ENCODE assay signal across 8 mouse cellular contexts in the genomic region with DNA sequence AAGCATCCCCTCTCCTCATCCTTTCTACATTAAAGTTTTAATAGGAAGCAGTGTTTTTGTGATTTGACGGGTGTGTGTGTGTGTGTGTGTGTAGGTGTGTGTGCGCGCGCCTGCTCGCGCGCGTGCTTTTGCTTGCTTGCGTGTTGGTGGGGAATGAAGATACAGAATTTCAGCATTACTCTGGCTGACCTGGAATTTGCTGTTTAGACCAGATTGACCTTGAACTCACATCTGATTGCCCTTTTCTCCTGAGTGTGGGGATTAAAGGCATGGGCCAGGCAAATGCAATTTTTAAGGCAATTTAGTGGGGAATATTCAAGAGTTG. TPM values are rescaled to one million over a fixed set of nuclear protein-coding genes. Genes with fewer than 3 reads are reported as not detected.
DNase-seq lines count a peak whose midpoint lies in the region; ATAC-seq and TF ChIP-seq lines count a peak whose summit lies in the region.

No protein-coding gene starts in this region.

- H3K4me3 ChIP-seq in heart, embryonic 12.5 days, result peak overlapping the region; percentile 88
- peak overlapping the region; percentile 95 for H3K4me3 ChIP-seq in E14TG2a.4 (replicated peaks; ENCODE audit: low read length)
- peak overlapping the region; percentile 67 for H3K4me3 ChIP-seq in forebrain, embryonic 14.5 days (ENCODE audit: low read depth, low read length)
- peak overlapping the region; percentile 98 for H3K4me3 ChIP-seq in liver, embryonic 16.5 days (ENCODE audit: low read depth, low read length)

- H3K4me1 ChIP-seq in heart, embryonic 12.5 days (replicated peaks), result peaks cover 9% of the 10 kb centered on the region
- peaks cover 20% of the 10 kb centered on the region for H3K4me1 ChIP-seq in E14TG2a.4 (replicated peaks; ENCODE audit: low read depth, low read length)
- no peaks in the 10 kb centered on the region for H3K4me1 ChIP-seq in forebrain, embryonic 14.5 days (ENCODE audit: control insufficient read depth, insufficient read depth, low read length)
- H3K4me1 ChIP-seq in liver, embryonic 16.5 days (ENCODE audit: control insufficient read depth, low read depth, low read length), result peaks cover 11% of the 10 kb centered on the region

- peak overlapping the region; percentile 98 for H3K27ac ChIP-seq in heart, embryonic 12.5 days (ENCODE audit: poor library complexity, severe bottlenecking)
- peak overlapping the region; percentile 94 for H3K27ac ChIP-seq in forebrain, embryonic 14.5 days (ENCODE audit: low read depth, low read length)
- peak overlapping the region; percentile 97 for H3K27ac ChIP-seq in liver, embryonic 16.5 days (ENCODE audit: low read length)

- TF ChIP-seq CTCF in E14TG2a.4 (conservative IDR thresholded peaks at IDR 0.05; ENCODE audit: low read length), result no peak

- no peak for ATAC-seq in heart, embryonic 12.5 days (ENCODE audit: insufficient number of reproducible peaks, low FRiP score)
- ATAC-seq in forebrain, embryonic 14.5 days, result no peak
- ATAC-seq in liver, embryonic 16.5 days (ENCODE audit: low read depth), result no peak

- peak overlapping the region; percentile 83 for H3K4me2 ChIP-seq in heart, embryonic 12.5 days
- peak overlapping the region; percentile 54 for H3K4me2 ChIP-seq in forebrain, embryonic 14.5 days (ENCODE audit: low read length)
- H3K4me2 ChIP-seq in liver, embryonic 16.5 days (ENCODE audit: low read depth, low read length), result peak overlapping the region; percentile 79

- 3% methylated on average over 9 of the region's 9 CpGs for WGBS in heart, embryonic 12.5 days
- 1% methylated on average over 9 of the region's 9 CpGs for WGBS in forebrain, embryonic 14.5 days
- under 1% methylated on average over 9 of the region's 9 CpGs for WGBS in liver, embryonic 16.5 days (ENCODE audit: insufficient replicate concordance)

- DNase-seq in heart, adult 11 months, result no peak
- DNase-seq in forebrain, embryonic 14.5 days (ENCODE audit: low spot score), result no peak
- DNase-seq in layer of hippocampus, adult 8-10 months (ENCODE audit: low spot score in 2 of 2), result no peak
- DNase-seq in adrenal gland, postnatal 14 days, result no peak
- no peak for DNase-seq in frontal cortex, postnatal 10 days (ENCODE audit: low spot score in 2 of 2)

- peak overlapping the region; percentile 96 for H3K9ac ChIP-seq in heart, embryonic 12.5 days
- peak overlapping the region; percentile 85 for H3K9ac ChIP-seq in forebrain, embryonic 14.5 days (ENCODE audit: low read length)
- peak overlapping the region; percentile 98 for H3K9ac ChIP-seq in liver, embryonic 16.5 days (ENCODE audit: low read depth, low read length)

- no peaks in the 10 kb centered on the region for H3K9me3 ChIP-seq in heart, embryonic 12.5 days (replicated peaks)
- H3K9me3 ChIP-seq in E14TG2a.4 (ENCODE audit: low read length), result no peaks in the 10 kb centered on the region
- H3K9me3 ChIP-seq in forebrain, embryonic 14.5 days (replicated peaks; ENCODE audit: control insufficient read depth, low read length), result no peaks in the 10 kb centered on the region
- H3K9me3 ChIP-seq in liver, embryonic 16.5 days (replicated peaks; ENCODE audit: control insufficient read depth, low read length), result no peaks in the 10 kb centered on the region

- H3K36me3 ChIP-seq in heart, embryonic 12.5 days, result peaks cover 14% of the 10 kb centered on the region
- peaks cover 15% of the 10 kb centered on the region for H3K36me3 ChIP-seq in E14TG2a.4 (ENCODE audit: insufficient read depth, low read length)
- H3K36me3 ChIP-seq in forebrain, embryonic 14.5 days (ENCODE audit: control insufficient read depth, insufficient read depth, low read length), result peaks cover 9% of the 10 kb centered on the region
- no peaks in the 10 kb centered on the region for H3K36me3 ChIP-seq in liver, embryonic 16.5 days (ENCODE audit: control insufficient read depth, insufficient read depth)

- no peaks in the 10 kb centered on the region for H3K27me3 ChIP-seq in heart, embryonic 12.5 days (replicated peaks)
- no peaks in the 10 kb centered on the region for H3K27me3 ChIP-seq in E14TG2a.4 (ENCODE audit: insufficient read depth, low read length)
- no peaks in the 10 kb centered on the region for H3K27me3 ChIP-seq in forebrain, embryonic 14.5 days (replicated peaks; ENCODE audit: control insufficient read depth, insufficient read depth, low read length)
- no peaks in the 10 kb centered on the region for H3K27me3 ChIP-seq in liver, embryonic 16.5 days (ENCODE audit: control insufficient read depth, insufficient read depth, low read depth, low read length)

RNA-seq across cellular contexts. Expression of a gene that starts 2.0 kb away (rescaled TPM):
- 202 and 217 TPM in 2 replicates for polyA plus RNA-seq in heart, embryonic 12.5 days (2016; fragmentation: Nextera tagmentation; extraction: Ambion mirVana)
- polyA plus RNA-seq in forebrain, embryonic 14.5 days (2014; fragmentation: Nextera tagmentation; extraction: Ambion mirVana), result 152 and 179 TPM in 2 replicates
- polyA plus RNA-seq in liver, embryonic 16.5 days (2015; fragmentation: Nextera tagmentation; extraction: Ambion mirVana), result 74.5 and 81.7 TPM in 2 replicates
- total RNA-seq in layer of hippocampus, adult 8-10 months (2022), result 10 to 100 TPM; 41.7 to 64.3 (median 47.9) TPM
- total RNA-seq in adrenal gland, postnatal 14 days (2021), result 174 and 186 TPM in 2 replicates

RNA-seq across cellular contexts. Expression of a gene that starts 15.8 kb away (rescaled TPM):
- 34.4 and 37.4 TPM in 2 replicates for polyA plus RNA-seq in heart, embryonic 12.5 days (2016; fragmentation: Nextera tagmentation; extraction: Ambion mirVana)
- 22.8 and 32.5 TPM in 2 replicates for polyA plus RNA-seq in forebrain, embryonic 14.5 days (2014; fragmentation: Nextera tagmentation; extraction: Ambion mirVana)
- 15.0 and 16.6 TPM in 2 replicates for polyA plus RNA-seq in liver, embryonic 16.5 days (2015; fragmentation: Nextera tagmentation; extraction: Ambion mirVana)
- 100 to 1,000 TPM; 185 to 230 (median 205) TPM for total RNA-seq in layer of hippocampus, adult 8-10 months (2022)
- 154 and 173 TPM in 2 replicates for total RNA-seq in adrenal gland, postnatal 14 days (2021)
